Mouse (Mus musculus) liver, postnatal 0 days (tissue): ENCODE measurements around the gene Flot1.

Source experiments
- CTCF ChIP-seq: sonication (generic); IDR thresholded peaks from 2 replicates; pipeline ENCODE4 v1.5.1; 2016; ENCODE audit warnings: antibody characterized with exemption, low read depth
- EP300 ChIP-seq: IDR thresholded peaks from 2 replicates; pipeline ENCODE4 v1.6.1; 2016; ENCODE audit warnings: antibody characterized with exemption, low read depth, mild to moderate bottlenecking

DNA sequence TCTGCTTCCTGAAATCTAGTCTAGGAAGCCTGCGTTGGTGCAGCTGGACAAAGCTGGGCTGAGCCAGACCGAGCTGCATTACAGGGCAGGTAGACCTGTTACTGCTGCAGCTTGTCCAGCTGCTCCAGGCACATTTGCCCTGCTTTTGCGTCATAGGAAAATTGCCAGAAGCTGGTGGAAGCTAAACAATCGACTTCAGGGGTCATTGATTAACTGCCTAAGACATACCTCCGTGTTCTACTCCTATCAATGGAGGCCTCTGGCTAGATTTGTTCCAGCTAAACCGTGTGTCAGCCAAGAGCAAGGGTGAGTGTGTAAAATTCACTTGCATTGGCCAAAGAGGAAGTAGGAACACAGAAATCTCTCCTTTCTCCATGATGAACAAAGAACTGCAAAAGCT lies 8.4 kb upstream of the Flot1 start:
- TF ChIP-seq EP300 (peak; percentile 41; the same call in 1 of the 2 replicates), CTCF (no peak)
